Mouse (Mus musculus) liver, embryonic 14.5 days (tissue): ENCODE results near the gene Elane. TPM values are rescaled to one million over a fixed set of nuclear protein-coding genes. Genes with fewer than 3 reads are reported as not detected.

Source experiments
- ATAC-seq: fragments of 200-750 bp; cut with Nextera tagmentation; 2 replicates; pipeline ENCODE4 v1.8.0; 2017; ENCODE audit warnings: moderate number of reproducible peaks, mild to moderate bottlenecking, moderate library complexity; ENCODE audit not compliant: insufficient read depth
- DNase-seq, 3 experiments: peaks; one replicate each; pipeline ENCODE4 v3.0.0-alpha.2; 2012 to 2013; ENCODE audit warnings: low read depth in 3 of 3, low spot score in 3 of 3
- H3K27ac ChIP-seq: fragments of 300-500 bp; sonication (generic); 2 replicates; pipeline ENCODE4 v1.5.1; 2014; ENCODE audit warnings: moderate library complexity, mild to moderate bottlenecking, control low read depth, inconsistent platforms
- H3K27me3 ChIP-seq: fragments of 300-500 bp; sonication (generic); 2 replicates; pipeline ENCODE4 v1.6.1; 2014; ENCODE audit warnings: mild to moderate bottlenecking, low read length, moderate library complexity; ENCODE audit not compliant: control insufficient read depth, insufficient read depth
- H3K36me3 ChIP-seq: fragments of 300-500 bp; sonication (generic); replicated peaks from 2 replicates; pipeline ENCODE4 v1.6.1; 2014; ENCODE audit warnings: low read depth; ENCODE audit not compliant: control insufficient read depth, insufficient read depth
- H3K4me1 ChIP-seq, 2 experiments: fragments of 200-500 bp in 1 of 2; fragments of 300-500 bp in 1 of 2; sonication (generic) in 1 of 2; replicated peaks; 2 replicates each; pipeline ENCODE4 v1.6.1; 2012 to 2014; ENCODE audit warnings: antibody characterized with exemption in 1 of 2, inconsistent platforms in 1 of 2, low read length in 1 of 2; ENCODE audit not compliant: control insufficient read depth in 2 of 2, insufficient read depth in 2 of 2
- H3K4me2 ChIP-seq: fragments of 300-500 bp; sonication (generic); 2 replicates; pipeline ENCODE4 v1.6.1; 2014; ENCODE audit warnings: low read depth, mild to moderate bottlenecking, control low read depth, moderate library complexity
- H3K4me3 ChIP-seq, 2 experiments: fragments of 200-500 bp in 1 of 2; fragments of 300-500 bp in 1 of 2; sonication (generic) in 1 of 2; 2 replicates each; pipeline ENCODE4 v1.5.1; 2012 to 2014; ENCODE audit warnings: low read depth in 2 of 2, low read length in 2 of 2, mild to moderate bottlenecking in 2 of 2, control low read depth in 1 of 2, inconsistent platforms in 1 of 2, moderate library complexity in 1 of 2; ENCODE audit not compliant: insufficient read depth in 1 of 2
- H3K9ac ChIP-seq: fragments of 300-500 bp; sonication (generic); replicated peaks from 2 replicates; pipeline ENCODE4 v1.6.1; 2014; ENCODE audit warnings: mild to moderate bottlenecking, control low read depth, moderate library complexity
- H3K9me3 ChIP-seq: fragments of 300-500 bp; sonication (generic); 2 replicates; pipeline ENCODE4 v1.6.1; 2016; ENCODE audit warnings: low read length, mixed read lengths; ENCODE audit not compliant: control insufficient read depth
- CTCF ChIP-seq: IDR thresholded peaks from 2 replicates; pipeline ENCODE4 v1.5.1; 2016; ENCODE audit warnings: antibody characterized with exemption, low read depth, control low read depth
- EP300 ChIP-seq: IDR thresholded peaks from 2 replicates; pipeline ENCODE4 v1.6.1; 2016; ENCODE audit warnings: antibody characterized with exemption, low read depth
- WGBS: fragments of 180-500 bp; shearing (Covaris S2); extraction: QIAGEN DNeasy Blood & Tissue Kit; methylation state at CpG from one replicate; pipeline ENCODE4 v1.1.7; 2014; ENCODE audit not compliant: insufficient replicate concordance; 5-methylcytosine and 5-hydroxymethylcytosine counted together
- microRNA-seq: library from miRNA; unstranded; fragments of <30 nt; microRNA quantifications from one replicate; pipeline ENCODE4, GENCODE M21; 2016
- polyA plus RNA-seq, 2 experiments: library from polyadenylated mRNA; depleted of rRNA in 1 of 2; stranded (reverse) in 1 of 2; unstranded in 1 of 2; fragments of >200 nt; fragmentation: Nextera tagmentation in 1 of 2; extraction: Ambion mirVana in 1 of 2; gene quantifications; 2 replicates each; pipeline versions ENCODE4 v1.2.1 to v1.2.3; 2012 to 2014

Elane gene
- polyA plus RNA-seq, 2 experiments: 52.2 to 151 TPM

DNA sequence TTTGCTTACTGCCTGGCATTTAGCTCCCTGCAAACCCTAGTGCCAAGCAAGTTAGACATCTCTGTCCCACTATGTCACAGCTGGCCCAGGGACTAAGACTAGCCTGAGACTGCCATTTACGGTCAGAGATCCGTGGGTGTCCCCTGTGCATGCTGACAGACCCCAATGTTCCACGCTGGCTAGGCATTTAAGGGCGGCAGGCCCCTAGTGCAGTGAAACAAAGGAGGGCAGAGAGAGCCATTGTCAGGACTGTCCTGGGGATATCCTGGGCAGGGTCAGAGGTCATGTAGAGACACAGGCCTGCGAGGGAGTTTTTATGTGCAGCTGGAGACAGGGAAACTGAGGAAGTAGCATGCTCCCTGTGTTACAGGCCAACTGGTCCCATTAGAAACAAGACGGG lies 47.8 kb downstream of the Elane start:
- Histone ChIP-seq H3K4me2 (no peak overlapping the region), H3K9ac (no peak overlapping the region), H3K4me1 (peaks cover 0 to 11% of the 10 kb centered on the region in 2 experiments; a peak in 3 of 4 replicates), H3K4me3 (no peak overlapping the region), H3K27ac (no peak overlapping the region), H3K27me3 (no peaks in the 10 kb centered on the region), H3K9me3 (no peaks in the 10 kb centered on the region), H3K36me3 (no peaks in the 10 kb centered on the region; the same call in 1 of the 2 replicates)
- DNase-seq: no peak
- 80% methylated on average over 6 of the region's 6 CpGs for WGBS
- no peak for ATAC-seq
- TF ChIP-seq EP300 (no peak), CTCF (no peak)

DNA sequence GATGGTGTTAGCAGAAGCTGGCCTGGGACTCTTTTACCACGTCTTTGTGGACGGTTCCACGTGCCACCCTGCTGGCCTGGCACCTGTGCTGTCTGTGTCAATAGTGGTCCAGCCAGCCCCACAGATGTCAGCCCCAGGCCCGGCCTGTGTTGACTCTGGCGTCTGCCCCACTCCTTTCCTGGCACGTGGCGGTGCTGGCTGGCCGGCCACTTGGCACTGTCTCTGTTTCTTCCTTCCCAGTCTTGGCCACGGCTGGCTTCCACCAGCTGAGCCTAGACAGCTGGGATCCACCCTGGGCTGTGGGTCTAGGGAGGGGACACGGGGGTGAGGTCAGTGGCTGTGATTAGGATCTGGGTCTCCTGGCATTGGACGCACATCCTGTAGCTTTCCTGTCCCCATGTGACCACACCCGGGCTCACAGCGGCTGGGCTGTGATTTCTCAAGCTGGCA lies 48.2 kb downstream of the Elane start:
- no peak for ATAC-seq
- TF ChIP-seq CTCF (no peak), EP300 (no peak)
- no peak for DNase-seq
- H3K36me3 ChIP-seq: no peaks in the 10 kb centered on the region; the same call in 1 of the 2 replicates
- WGBS: 59% methylated on average over 13 of the region's 13 CpGs
- H3K4me2 ChIP-seq: no peak overlapping the region
- H3K9ac ChIP-seq: no peak overlapping the region
- no peak overlapping the region for H3K4me3 ChIP-seq
- H3K27me3 ChIP-seq: no peaks in the 10 kb centered on the region
- H3K4me1 ChIP-seq: peaks cover 0 to 11% of the 10 kb centered on the region in 2 experiments; a peak in 3 of 4 replicates
- no peak overlapping the region for H3K27ac ChIP-seq
- no peaks in the 10 kb centered on the region for H3K9me3 ChIP-seq

DNA sequence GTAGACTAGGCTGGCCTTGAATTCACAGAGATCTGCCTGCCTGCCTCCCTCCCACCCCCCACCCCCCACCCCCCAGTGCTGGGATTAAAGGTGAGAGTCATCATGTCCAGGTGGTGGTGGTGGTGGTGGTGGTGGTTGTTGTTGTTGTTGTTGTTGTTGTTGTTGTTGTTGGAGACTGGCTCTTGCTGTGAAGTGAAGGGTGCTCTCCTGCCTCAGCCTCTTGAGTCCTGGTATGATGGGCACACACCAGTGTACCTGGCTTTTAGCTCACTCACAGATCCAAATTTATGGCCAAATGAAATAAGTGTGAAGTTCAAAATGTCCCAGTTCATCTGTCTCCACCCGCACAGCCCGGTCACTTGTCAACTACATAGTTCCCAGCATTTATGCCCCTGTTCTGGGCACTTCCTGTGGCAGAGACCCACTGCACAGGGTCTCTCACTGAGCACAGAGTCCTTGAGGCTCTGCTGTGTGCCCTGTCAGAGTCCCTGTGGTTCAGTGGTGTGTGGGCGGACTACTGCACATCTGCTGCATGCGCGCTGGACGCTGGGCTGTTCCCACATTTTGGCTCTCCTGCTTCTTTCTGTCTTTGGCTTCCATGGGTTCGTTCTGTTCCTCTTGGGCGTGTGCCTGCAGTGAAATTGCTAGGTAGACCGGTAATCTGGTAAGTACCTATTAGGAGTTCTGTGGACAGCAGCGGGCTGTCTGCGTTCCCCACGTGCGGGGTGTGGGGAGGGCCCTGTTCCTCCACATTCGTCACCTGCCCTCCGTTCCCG lies 48.9 kb downstream of the Elane start:
- Histone ChIP-seq H3K9me3 (no peaks in the 10 kb centered on the region), H3K27me3 (no peaks in the 10 kb centered on the region), H3K4me3 (no peak overlapping the region), H3K9ac (no peak overlapping the region), H3K36me3 (no peaks in the 10 kb centered on the region; the same call in 1 of the 2 replicates), H3K4me2 (no peak overlapping the region), H3K27ac (no peak overlapping the region), H3K4me1 (peaks cover 0 to 11% of the 10 kb centered on the region in 2 experiments; a peak in 3 of 4 replicates)
- ATAC-seq (no peak), DNase-seq (no peak)
- TF ChIP-seq CTCF (no peak), EP300 (no peak)
- WGBS: 82% methylated on average over 16 of the region's 16 CpGs

DNA sequence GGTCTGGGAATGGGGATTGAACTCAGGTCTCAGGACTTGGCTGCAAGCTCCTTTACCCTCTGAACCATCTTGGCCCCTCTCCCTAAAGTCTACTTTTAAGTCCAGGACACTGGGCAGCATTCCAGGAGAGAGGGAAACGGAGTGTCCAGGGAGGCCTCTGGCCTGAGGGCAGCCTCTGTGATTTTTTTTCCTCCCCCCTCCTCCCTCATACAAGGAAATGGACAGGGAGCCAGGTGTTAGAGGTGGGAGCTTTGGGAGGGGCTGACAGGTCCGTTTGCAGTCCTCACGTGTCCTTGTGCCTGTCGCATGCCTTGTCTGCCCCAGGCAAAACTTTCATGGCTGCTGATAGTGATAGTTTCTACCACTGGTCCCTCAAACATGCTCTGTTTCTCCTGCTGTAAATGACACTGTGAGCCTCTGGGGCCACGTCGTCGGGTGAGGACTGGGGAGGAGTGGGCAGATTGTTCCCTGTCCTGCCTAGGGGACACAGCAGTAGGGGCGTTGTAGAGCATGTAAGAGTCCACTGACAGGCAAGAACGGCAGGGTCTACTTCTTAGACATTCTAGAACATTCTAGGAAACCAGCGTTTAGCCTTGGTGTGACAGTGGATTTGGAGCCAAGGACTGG lies 50.4 kb downstream of the Elane start:
- TF ChIP-seq CTCF (no peak), EP300 (no peak)
- no peak overlapping the region for H3K9ac ChIP-seq
- H3K4me3 ChIP-seq: no peak overlapping the region
- H3K27ac ChIP-seq: peak overlapping the region; percentile 25
- DNase-seq (no peak), ATAC-seq (no peak)
- no peaks in the 10 kb centered on the region for H3K9me3 ChIP-seq
- peaks cover 0 to 11% of the 10 kb centered on the region in 2 experiments; a peak in 3 of 4 replicates for H3K4me1 ChIP-seq
- no peak overlapping the region for H3K4me2 ChIP-seq
- WGBS: 59% methylated on average over 10 of the region's 10 CpGs
- H3K27me3 ChIP-seq: no peaks in the 10 kb centered on the region
- no peaks in the 10 kb centered on the region; the same call in 1 of the 2 replicates for H3K36me3 ChIP-seq

DNA sequence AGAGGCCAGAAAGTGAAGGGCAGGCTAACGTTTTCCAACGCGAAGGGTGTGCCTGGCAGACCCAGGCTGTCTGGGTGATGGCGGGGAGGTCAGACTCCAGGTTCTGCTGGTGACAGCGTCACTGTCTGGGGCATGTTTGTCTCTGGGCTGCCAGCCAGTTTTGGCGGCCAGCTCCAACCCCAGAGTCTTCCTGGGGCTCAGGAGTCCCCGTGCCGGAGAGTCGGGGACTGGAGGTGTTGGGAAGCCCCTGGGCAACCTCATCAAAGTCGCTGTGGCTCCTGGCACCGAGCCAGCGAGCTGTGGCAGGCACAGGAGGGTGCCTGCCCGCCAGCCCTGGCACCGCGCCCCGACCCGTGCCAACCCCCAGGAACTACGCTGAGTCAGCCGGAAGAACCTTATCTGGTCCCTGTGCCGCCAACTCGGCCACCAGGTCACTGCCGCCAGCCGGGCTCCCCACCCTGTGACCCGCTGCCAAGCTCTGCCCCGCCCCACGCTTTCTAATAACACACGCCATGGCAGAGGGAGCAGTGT lies 50.9 kb downstream of the Elane start:
- DNase-seq: no peak

More for the DNA sequence above, 50.9 kb downstream of the Elane start:
- no peak for TF ChIP-seq CTCF
- TF ChIP-seq EP300: no peak
- Histone ChIP-seq H3K9me3 (no peaks in the 10 kb centered on the region), H3K4me1 (peaks cover 0 to 11% of the 10 kb centered on the region in 2 experiments; a peak in 3 of 4 replicates), H3K9ac (no peak overlapping the region), H3K4me2 (peak overlapping the region; percentile 24; the same call in 1 of the 2 replicates), H3K27ac (no peak overlapping the region; the same call in 1 of the 2 replicates), H3K27me3 (no peaks in the 10 kb centered on the region), H3K4me3 (no peak overlapping the region), H3K36me3 (no peaks in the 10 kb centered on the region; the same call in 1 of the 2 replicates)
- 52% methylated on average over 27 of the region's 27 CpGs for WGBS
- peak; percentile 32; the same call in 1 of the 2 replicates for ATAC-seq

Small RNA genes lying within 50 kb of the gene (microRNA-seq; reads per million reads assigned to microRNA genes)
- gene Mir6910: not detected

Other genes with a start within 250 kb of the Elane start
Only the 30 nearest of the 34 such genes appear.
- 14.3 and 18.7 TPM in 2 replicates for gene Tpgs1, start 216.9 kb upstream of the Elane start, polyA plus RNA-seq (2012; rRNA removed)
- 24.5 and 25.7 TPM in 2 replicates for gene Tpgs1, start 216.9 kb upstream of the Elane start, polyA plus RNA-seq (2014; fragmentation: Nextera tagmentation; extraction: Ambion mirVana)
- gene Cdc34, start 204.1 kb upstream of the Elane start, polyA plus RNA-seq (2012; rRNA removed): 106 and 127 TPM in 2 replicates
- 115 and 124 TPM in 2 replicates for gene Cdc34, start 204.1 kb upstream of the Elane start, polyA plus RNA-seq (2014; fragmentation: Nextera tagmentation; extraction: Ambion mirVana)
- 0.13 TPM in 2 replicates for gene Gzmm, start 197.2 kb upstream of the Elane start, polyA plus RNA-seq (2012; rRNA removed)
- gene Gzmm, start 197.2 kb upstream of the Elane start, polyA plus RNA-seq (2014; fragmentation: Nextera tagmentation; extraction: Ambion mirVana): not detected in 2 replicates
- gene Bsg, start 181.8 kb upstream of the Elane start, polyA plus RNA-seq (2012; rRNA removed): 469 and 579 TPM in 2 replicates
- gene Bsg, start 181.8 kb upstream of the Elane start, polyA plus RNA-seq (2014; fragmentation: Nextera tagmentation; extraction: Ambion mirVana): 809 and 828 TPM in 2 replicates
- gene Hcn2, start 169.6 kb upstream of the Elane start, polyA plus RNA-seq (2012; rRNA removed): 0.09 and 0.17 TPM in 2 replicates
- not detected in 2 replicates for gene Hcn2, start 169.6 kb upstream of the Elane start, polyA plus RNA-seq (2014; fragmentation: Nextera tagmentation; extraction: Ambion mirVana)
- 17.4 and 17.9 TPM in 2 replicates for gene Polrmt, start 139.7 kb upstream of the Elane start, polyA plus RNA-seq (2012; rRNA removed)
- gene Polrmt, start 139.7 kb upstream of the Elane start, polyA plus RNA-seq (2014; fragmentation: Nextera tagmentation; extraction: Ambion mirVana): 10.1 and 13.3 TPM in 2 replicates
- gene Fgf22, start 131.2 kb upstream of the Elane start, polyA plus RNA-seq (2012; rRNA removed): not detected in 2 replicates
- not detected in 2 replicates for gene Fgf22, start 131.2 kb upstream of the Elane start, polyA plus RNA-seq (2014; fragmentation: Nextera tagmentation; extraction: Ambion mirVana)
- gene Rnf126, start 119.3 kb upstream of the Elane start, polyA plus RNA-seq (2012; rRNA removed): 46.4 and 51.3 TPM in 2 replicates
- gene Rnf126, start 119.3 kb upstream of the Elane start, polyA plus RNA-seq (2014; fragmentation: Nextera tagmentation; extraction: Ambion mirVana): 27.7 and 33.7 TPM in 2 replicates
- gene Fstl3, start 109.0 kb upstream of the Elane start, polyA plus RNA-seq (2012; rRNA removed): 0.54 and 0.56 TPM in 2 replicates
- gene Fstl3, start 109.0 kb upstream of the Elane start, polyA plus RNA-seq (2014; fragmentation: Nextera tagmentation; extraction: Ambion mirVana): 0.18 and 0.23 TPM in 2 replicates
- gene Prss57, start 95.3 kb upstream of the Elane start, polyA plus RNA-seq (2012; rRNA removed): 1.6 TPM in 2 replicates
- 3.2 and 4.9 TPM in 2 replicates for gene Prss57, start 95.3 kb upstream of the Elane start, polyA plus RNA-seq (2014; fragmentation: Nextera tagmentation; extraction: Ambion mirVana)
- 3.4 and 3.5 TPM in 2 replicates for gene Palm, start 92.7 kb upstream of the Elane start, polyA plus RNA-seq (2012; rRNA removed)
- 4.0 and 4.1 TPM in 2 replicates for gene Palm, start 92.7 kb upstream of the Elane start, polyA plus RNA-seq (2014; fragmentation: Nextera tagmentation; extraction: Ambion mirVana)
- gene Misp, start 65.3 kb upstream of the Elane start, polyA plus RNA-seq (2012; rRNA removed): 0.13 and 0.18 TPM in 2 replicates
- gene Misp, start 65.3 kb upstream of the Elane start, polyA plus RNA-seq (2014; fragmentation: Nextera tagmentation; extraction: Ambion mirVana): 0.41 TPM in 1 of 2 replicates, not detected in the other
- gene Ptbp1, start 31.8 kb upstream of the Elane start, polyA plus RNA-seq (2012; rRNA removed): 118 and 126 TPM in 2 replicates
- gene Ptbp1, start 31.8 kb upstream of the Elane start, polyA plus RNA-seq (2014; fragmentation: Nextera tagmentation; extraction: Ambion mirVana): 84.5 and 99.8 TPM in 2 replicates
- gene Prtn3, start 11.8 kb upstream of the Elane start, polyA plus RNA-seq (2012; rRNA removed): 133 and 152 TPM in 2 replicates
- gene Prtn3, start 11.8 kb upstream of the Elane start, polyA plus RNA-seq (2014; fragmentation: Nextera tagmentation; extraction: Ambion mirVana): 86.8 and 132 TPM in 2 replicates
- 6.7 and 7.0 TPM in 2 replicates for gene Plppr3, start 11.6 kb upstream of the Elane start, polyA plus RNA-seq (2012; rRNA removed)
- 2.8 and 3.0 TPM in 2 replicates for gene Plppr3, start 11.6 kb upstream of the Elane start, polyA plus RNA-seq (2014; fragmentation: Nextera tagmentation; extraction: Ambion mirVana)
- gene Cfd, start 4.6 kb downstream of the Elane start, polyA plus RNA-seq (2012; rRNA removed): 0.14 and 0.29 TPM in 2 replicates
- gene Cfd, start 4.6 kb downstream of the Elane start, polyA plus RNA-seq (2014; fragmentation: Nextera tagmentation; extraction: Ambion mirVana): not detected in 2 replicates
- gene Med16, start 22.7 kb downstream of the Elane start, polyA plus RNA-seq (2012; rRNA removed): 13.3 and 14.3 TPM in 2 replicates
- 10.0 and 12.0 TPM in 2 replicates for gene Med16, start 22.7 kb downstream of the Elane start, polyA plus RNA-seq (2014; fragmentation: Nextera tagmentation; extraction: Ambion mirVana)
- gene Gm26602, start 24.6 kb downstream of the Elane start, polyA plus RNA-seq (2012; rRNA removed): not detected in 2 replicates
- gene Gm26602, start 24.6 kb downstream of the Elane start, polyA plus RNA-seq (2014; fragmentation: Nextera tagmentation; extraction: Ambion mirVana): not detected in 2 replicates
- gene Kiss1r, start 30.7 kb downstream of the Elane start, polyA plus RNA-seq (2012; rRNA removed): 0.17 and 0.30 TPM in 2 replicates
- gene Kiss1r, start 30.7 kb downstream of the Elane start, polyA plus RNA-seq (2014; fragmentation: Nextera tagmentation; extraction: Ambion mirVana): 0.11 TPM in 1 of 2 replicates, not detected in the other
- gene R3hdm4, start 35.0 kb downstream of the Elane start, polyA plus RNA-seq (2012; rRNA removed): 34.7 and 41.4 TPM in 2 replicates
- 38.5 and 46.0 TPM in 2 replicates for gene R3hdm4, start 35.0 kb downstream of the Elane start, polyA plus RNA-seq (2014; fragmentation: Nextera tagmentation; extraction: Ambion mirVana)
- 5.5 and 6.4 TPM in 2 replicates for gene Arid3a, start 40.8 kb downstream of the Elane start, polyA plus RNA-seq (2012; rRNA removed)
- gene Arid3a, start 40.8 kb downstream of the Elane start, polyA plus RNA-seq (2014; fragmentation: Nextera tagmentation; extraction: Ambion mirVana): 3.4 and 3.9 TPM in 2 replicates
- 22.3 and 24.7 TPM in 2 replicates for gene Wdr18, start 73.9 kb downstream of the Elane start, polyA plus RNA-seq (2012; rRNA removed)
- 58.4 TPM in 2 replicates for gene Wdr18, start 73.9 kb downstream of the Elane start, polyA plus RNA-seq (2014; fragmentation: Nextera tagmentation; extraction: Ambion mirVana)
- 0.01 and 0.03 TPM in 2 replicates for gene Grin3b, start 84.5 kb downstream of the Elane start, polyA plus RNA-seq (2012; rRNA removed)
- gene Grin3b, start 84.5 kb downstream of the Elane start, polyA plus RNA-seq (2014; fragmentation: Nextera tagmentation; extraction: Ambion mirVana): 0.13 TPM in 1 of 2 replicates, not detected in the other
- 59.7 and 79.7 TPM in 2 replicates for gene Tmem259, start 98.1 kb downstream of the Elane start, polyA plus RNA-seq (2012; rRNA removed)
- gene Tmem259, start 98.1 kb downstream of the Elane start, polyA plus RNA-seq (2014; fragmentation: Nextera tagmentation; extraction: Ambion mirVana): 5.9 and 8.6 TPM in 2 replicates
- 14.3 and 15.8 TPM in 2 replicates for gene Cnn2, start 102.3 kb downstream of the Elane start, polyA plus RNA-seq (2012; rRNA removed)
- gene Cnn2, start 102.3 kb downstream of the Elane start, polyA plus RNA-seq (2014; fragmentation: Nextera tagmentation; extraction: Ambion mirVana): 33.8 and 39.7 TPM in 2 replicates
- 11.2 and 12.7 TPM in 2 replicates for gene Abca7, start 110.2 kb downstream of the Elane start, polyA plus RNA-seq (2012; rRNA removed)
- gene Abca7, start 110.2 kb downstream of the Elane start, polyA plus RNA-seq (2014; fragmentation: Nextera tagmentation; extraction: Ambion mirVana): 4.9 and 6.0 TPM in 2 replicates
- gene Arhgap45, start 130.4 kb downstream of the Elane start, polyA plus RNA-seq (2012; rRNA removed): 17.5 and 20.9 TPM in 2 replicates
- gene Arhgap45, start 130.4 kb downstream of the Elane start, polyA plus RNA-seq (2014; fragmentation: Nextera tagmentation; extraction: Ambion mirVana): 7.9 and 9.3 TPM in 2 replicates
- gene Polr2e, start 153.5 kb downstream of the Elane start, polyA plus RNA-seq (2012; rRNA removed): 77.0 and 121 TPM in 2 replicates
- 88.0 and 90.2 TPM in 2 replicates for gene Polr2e, start 153.5 kb downstream of the Elane start, polyA plus RNA-seq (2014; fragmentation: Nextera tagmentation; extraction: Ambion mirVana)
- 274 and 388 TPM in 2 replicates for gene Gpx4, start 160.9 kb downstream of the Elane start, polyA plus RNA-seq (2012; rRNA removed)
- 705 and 724 TPM in 2 replicates for gene Gpx4, start 160.9 kb downstream of the Elane start, polyA plus RNA-seq (2014; fragmentation: Nextera tagmentation; extraction: Ambion mirVana)
- gene Sbno2, start 219.3 kb downstream of the Elane start, polyA plus RNA-seq (2012; rRNA removed): 10.0 and 10.1 TPM in 2 replicates
- gene Sbno2, start 219.3 kb downstream of the Elane start, polyA plus RNA-seq (2014; fragmentation: Nextera tagmentation; extraction: Ambion mirVana): 6.6 and 7.6 TPM in 2 replicates